Mouse (Mus musculus) heart, postnatal 10 days (tissue): ENCODE results near the gene Camta1. TPM values are rescaled to one million over a fixed set of nuclear protein-coding genes. Genes with fewer than 3 reads are reported as not detected.
"Not testable (repeated sequence)": the region's sequence is repeated elsewhere in the genome, so short reads cannot be mapped to it uniquely, and the experiment has no call there.

Experiments
- DNase-seq, 2 experiments: peaks; one replicate each; pipeline ENCODE4 v3.0.0; 2021
- intact Hi-C: fragments of 180-260 bp; cut with DNase I; formaldehyde crosslinking; loops from one replicate; pipeline ENCODE4 v1.15.1; 2025
- total RNA-seq, 2 experiments: library from RNA; stranded (reverse); gene quantifications; 2 replicates each; pipeline ENCODE4 v1.2.3; 2021

Camta1 gene
- total RNA-seq, 2 experiments from 2014 or later: 180 to 183 TPM

DNA sequence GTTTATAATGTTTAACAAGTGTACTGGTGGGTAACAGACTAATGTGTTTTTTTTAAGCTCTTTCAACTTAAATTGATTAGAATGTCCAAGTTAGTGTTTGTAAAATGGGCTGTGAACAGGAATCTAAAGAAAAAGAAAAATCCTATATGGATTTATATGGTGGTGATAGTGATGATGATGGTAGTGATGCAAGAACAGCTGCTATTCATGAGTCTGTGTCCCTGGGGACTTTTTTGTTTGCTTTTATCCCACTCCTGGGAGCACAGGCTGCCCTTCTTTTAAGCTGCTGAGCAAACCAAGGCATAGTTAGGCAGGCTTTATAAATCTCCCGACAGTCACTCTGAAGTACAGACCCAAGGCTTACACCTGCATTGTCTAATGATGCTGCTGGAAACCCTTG, 928.2 kb downstream of the Camta1 start:
- intact Hi-C loops: no loop called here
- DNase-seq: no peak

GRCm38 (mm10) chr4:150927789-150928188, 933.9 kb downstream of the Camta1 start:
- DNase-seq: no peak
- intact Hi-C loops: no loop called here

DNA sequence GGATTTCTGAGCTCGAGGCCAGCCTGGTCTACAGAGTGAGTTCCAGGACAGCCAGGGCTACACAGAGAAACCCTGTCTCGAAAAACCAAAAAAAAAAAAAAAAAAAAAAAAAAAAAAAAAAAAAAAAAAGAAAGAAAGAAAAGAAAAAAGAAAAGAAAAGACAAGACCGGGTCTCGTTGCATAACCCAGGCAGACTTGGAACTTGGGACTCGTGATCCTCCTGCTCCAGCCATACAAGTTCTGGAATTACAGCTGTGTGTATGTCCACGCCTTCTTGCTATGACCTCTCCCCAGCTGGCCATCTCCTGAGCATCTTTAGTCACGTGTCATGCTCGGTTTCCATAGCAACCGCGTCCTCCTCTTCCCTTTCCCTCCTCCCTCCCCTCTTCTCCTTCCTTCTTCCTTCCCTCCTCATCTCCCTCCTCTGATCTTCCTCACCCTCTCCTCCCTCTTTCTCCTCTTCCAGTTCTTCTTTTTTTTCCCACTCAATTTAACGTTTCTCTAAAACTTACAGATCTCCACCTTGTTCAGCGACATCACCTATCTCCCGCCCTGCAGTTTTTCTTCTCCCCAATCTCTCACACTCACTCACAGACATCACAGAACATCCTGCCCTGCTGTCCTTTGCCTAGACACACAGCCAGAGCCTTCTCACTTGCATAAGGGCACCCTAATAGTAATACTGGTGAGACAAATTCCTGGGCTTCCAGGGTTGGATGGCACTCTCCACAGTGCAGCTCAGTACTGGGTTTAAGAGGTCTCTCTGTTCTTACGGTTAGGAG, 934.6 kb downstream of the Camta1 start:
- intact Hi-C loops: no loop called here
- no peak for DNase-seq

- no peak for DNase-seq
- intact Hi-C loops: no loop called here
Measured at GRCm38 (mm10) chr4:150925923-150926322, 935.8 kb downstream of the Camta1 start.

DNA sequence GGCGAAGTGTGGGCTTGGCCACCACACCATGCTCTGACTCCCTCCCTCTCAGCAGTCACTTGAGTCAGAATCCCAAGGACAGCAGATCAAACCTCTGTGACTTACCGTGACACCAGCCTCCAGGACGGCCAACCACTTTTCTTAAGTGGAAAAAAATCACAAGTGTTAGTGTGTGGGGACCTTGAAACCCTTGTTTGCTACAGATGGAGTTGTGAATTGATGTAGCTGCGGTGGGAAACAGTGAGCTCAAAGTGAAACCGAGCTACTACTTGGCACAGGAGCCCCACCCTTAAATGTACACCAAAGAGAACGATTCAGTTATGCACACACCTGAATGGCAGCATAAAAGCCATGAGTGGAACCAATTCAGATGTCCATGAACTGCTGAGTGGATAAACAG, 936.7 kb downstream of the Camta1 start:
- DNase-seq: no peak
- intact Hi-C loops: no loop called here

DNA sequence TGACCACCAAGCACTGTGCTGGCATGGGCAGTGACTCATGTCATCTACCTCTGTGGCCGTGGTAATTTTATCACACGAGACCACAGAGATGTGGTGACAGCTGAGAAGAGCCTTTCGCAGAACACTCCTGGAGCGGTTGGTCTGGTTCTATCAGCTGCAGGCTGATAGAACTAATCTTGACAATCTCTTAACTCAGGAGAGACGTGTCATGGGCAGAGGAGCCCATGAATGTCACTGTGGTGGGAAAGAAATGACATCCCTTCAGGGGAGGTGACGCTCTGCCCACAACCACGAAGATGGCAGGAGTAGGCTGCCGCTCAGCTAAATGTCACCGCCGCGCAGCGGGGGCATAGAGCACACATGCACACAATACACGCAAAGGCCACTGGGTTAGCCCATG, 937.4 kb downstream of the Camta1 start:
- DNase-seq: no peak

DNA sequence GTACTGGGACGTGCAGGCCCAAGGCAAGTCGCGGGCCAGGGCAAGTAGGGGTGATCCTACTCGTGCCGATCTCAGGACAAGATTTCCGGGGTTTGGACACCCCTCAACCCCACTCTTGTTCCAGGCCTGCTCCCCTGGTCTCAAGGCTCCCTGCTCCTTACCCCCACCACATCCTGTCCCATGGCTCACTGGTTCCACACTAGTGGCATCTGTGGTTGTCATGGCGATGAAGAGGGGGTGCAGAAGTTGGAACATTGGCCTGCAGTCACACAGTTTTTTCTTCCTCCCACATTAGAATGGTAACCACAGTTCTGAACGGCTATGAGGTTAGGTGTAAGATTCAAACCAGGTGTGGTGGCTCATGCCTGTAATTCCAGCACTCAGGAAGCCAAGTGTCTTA, 940.5 kb downstream of the Camta1 start:
- intact Hi-C loops: no loop called here
- no peak for DNase-seq

More for the DNA sequence above, 937.4 kb downstream of the Camta1 start:
- intact Hi-C loops: no loop called here

DNA sequence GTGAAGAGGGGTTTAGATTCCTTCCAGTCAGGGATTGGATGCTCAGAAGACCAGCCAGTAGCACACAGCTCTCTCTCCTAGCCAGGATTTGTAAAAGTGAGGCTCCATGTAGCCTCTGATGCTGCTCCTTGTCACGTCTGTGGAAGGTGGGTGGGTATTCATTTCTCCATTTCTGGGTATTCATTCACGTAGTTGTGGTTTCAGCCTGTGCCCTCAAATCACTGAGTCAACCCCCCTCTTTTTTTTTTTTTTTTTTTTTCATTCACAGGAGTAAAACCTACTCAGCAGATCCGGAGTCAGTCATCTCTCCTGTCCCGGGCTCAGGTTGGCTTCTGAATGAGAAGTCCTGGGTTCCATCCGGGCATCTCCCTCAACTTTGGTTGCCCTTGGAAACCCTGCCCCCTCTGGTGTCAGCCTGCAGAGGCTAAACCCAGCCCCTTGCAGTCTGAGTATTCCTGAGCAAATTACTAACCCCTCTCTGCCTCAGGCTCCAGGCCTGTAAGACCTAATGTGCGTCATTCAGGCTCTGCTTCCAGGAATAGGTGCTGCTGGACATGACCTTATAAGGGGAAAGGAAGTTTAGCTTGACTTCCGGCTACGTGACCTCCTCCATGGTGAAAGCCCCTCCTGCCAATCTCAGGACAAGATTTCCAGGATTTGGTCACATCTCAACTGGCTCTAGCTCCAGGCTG, 944.2 kb downstream of the Camta1 start:
- no peak for DNase-seq
- intact Hi-C loops: loop anchor here (5.0 kb wide), 1 partner anchor 45 kb away; no protein-coding TSS in a partner anchor

DNA sequence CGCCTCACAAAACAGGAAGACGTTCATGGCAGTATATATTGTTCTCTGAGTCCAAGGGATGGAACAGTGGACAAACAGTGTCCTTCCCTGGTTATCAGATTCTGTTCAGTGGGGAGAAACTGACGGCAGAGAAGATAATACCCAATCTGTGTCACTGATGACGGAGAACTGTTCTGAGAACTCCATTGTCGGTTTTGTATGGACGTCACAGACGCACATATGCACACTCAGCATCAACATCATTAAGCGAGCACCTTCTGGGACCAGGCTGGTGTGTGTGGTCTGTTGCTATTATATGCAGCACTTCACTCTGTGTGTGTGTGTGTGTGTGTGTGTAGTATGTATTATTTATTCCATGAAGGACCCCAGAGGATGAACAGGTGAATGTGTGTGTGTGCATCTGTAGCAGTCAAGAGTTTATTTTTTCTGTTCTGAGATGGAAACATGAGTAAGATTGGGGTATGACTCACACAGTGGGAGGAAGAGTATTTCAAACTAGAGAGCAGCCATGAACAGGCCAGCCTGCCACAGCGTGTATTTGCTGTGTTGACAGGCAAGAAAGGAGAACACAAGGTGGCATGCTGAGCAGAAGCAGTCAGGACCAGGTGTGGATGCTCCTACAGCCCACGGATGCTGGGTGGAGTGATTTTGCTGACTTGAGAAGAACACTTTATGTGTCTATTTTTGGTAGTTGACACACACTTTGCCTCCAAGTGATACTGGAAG, 946.3 kb downstream of the Camta1 start:
- no peak for DNase-seq
- intact Hi-C loops: loop anchor here (5.0 kb wide), 1 partner anchor 47 kb away; no protein-coding TSS in a partner anchor

DNA sequence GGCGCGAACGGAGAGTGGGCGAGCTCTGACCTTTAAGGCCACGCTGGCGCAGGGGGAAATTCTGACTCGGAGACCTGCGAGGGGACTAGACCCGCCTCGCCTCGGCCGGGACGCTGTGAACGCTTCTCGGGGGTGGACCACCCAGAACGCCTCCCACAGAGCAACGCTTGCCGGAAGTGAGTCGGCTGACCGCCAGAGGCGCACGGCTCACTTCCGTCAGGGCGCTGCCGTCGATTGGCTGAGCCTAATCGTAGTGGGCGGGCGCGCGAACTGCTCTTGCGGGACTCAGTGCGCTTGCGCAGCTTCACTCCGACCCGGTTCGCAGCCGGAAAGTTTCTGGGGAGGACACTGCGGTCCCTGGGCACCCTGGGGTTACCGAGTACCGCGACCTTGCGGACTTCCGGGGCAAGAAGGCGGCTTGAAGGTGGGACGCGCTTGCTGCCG, 947.4 kb downstream of the Camta1 start, which contains the start of the genes Park7 and Tnfrsf9:
TSS of gene Park7 (minus strand) at position 148 of the 444 bp plus-strand sequence.
TSS of gene Tnfrsf9 (plus strand) at position 273 of the 444 bp plus-strand sequence.
- peak; percentile 98 for DNase-seq
- intact Hi-C loops: no loop called here

DNA sequence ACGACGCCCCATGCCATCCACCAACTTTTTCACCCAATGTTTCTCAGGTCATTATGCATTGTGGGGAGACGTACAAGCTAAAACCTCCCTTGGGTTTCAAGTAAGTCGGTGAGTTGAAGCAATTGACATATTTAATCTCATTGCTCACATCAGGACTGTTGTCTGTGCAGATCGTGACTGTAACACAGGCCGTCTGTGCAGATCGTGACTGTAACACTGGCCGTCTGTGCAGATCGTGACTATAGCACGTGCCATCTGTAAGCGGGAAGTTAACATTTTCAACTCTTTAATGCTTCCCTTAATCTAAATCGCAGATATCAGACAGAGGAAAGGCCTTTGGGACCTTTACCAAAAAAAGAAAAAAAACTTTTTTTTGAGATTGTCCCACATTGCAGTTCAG, 947.9 kb downstream of the Camta1 start:
- DNase-seq: no peak
- intact Hi-C loops: no loop called here

DNA sequence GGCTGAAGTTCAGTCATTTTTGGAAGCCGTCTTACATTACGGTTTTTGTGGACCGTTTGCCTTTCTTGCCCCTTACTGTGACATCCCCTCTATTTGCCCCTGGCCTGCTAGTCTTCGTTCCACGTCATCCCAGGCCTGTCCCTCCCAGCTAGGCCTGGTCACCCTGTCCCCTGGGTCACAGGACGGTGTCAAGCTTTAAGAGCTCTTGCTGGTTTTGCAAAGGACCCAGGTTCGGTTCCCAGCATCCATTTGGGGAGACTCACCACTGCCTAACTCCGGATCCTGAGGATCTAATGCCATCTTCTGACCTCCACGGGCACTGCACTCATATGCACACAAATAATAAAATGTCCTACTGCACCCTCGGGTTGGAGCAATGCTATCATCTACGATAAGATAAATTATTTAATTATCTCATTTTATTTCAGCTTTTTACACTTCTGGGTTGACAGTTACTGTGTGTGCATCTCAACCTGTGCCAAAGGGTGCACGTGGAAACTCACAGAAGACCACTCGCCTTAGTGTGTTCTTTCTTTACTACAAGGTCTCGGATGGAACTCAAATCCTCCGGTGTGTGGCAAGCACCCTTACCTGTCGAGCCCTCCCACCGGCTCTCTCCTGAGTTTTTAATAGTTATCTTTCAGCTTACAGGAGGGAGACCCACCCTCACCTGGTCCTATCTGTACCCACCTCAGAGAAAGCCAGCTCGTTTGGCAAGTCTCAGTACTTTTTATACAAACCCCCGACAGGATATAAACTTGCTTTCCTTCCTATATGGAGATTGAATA, 951.3 kb downstream of the Camta1 start:
- DNase-seq: no peak
- intact Hi-C loops: no loop called here

- intact Hi-C loops: no loop called here
- DNase-seq: peak; percentile 99 to 100
Measured at GRCm38 (mm10) chr4:150909451-150910156, 952.1 kb downstream of the Camta1 start.

DNA sequence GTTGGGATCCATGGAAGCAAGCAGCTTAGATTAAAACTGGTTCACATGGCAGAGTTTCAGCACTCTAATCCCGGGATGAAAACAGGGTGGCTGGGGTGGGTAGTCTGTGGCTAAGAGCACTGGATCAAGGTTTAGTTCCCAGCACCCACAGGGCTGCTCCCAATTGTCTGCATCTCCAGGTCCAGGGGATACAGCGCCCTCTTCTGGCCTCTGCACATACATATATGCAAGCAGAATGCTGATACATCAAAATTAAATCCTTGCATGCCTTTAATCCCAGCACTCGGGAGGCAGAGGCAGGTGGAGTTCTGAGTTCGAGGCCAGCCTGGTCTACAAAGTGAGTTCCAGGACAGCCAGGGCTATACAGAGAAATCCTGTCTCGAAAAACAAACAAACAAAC, 953.2 kb downstream of the Camta1 start:
- intact Hi-C loops, DNase-seq: not testable (repeated sequence)

GRCm38 (mm10) chr4:150907099-150907498, 954.6 kb downstream of the Camta1 start:
- no peak for DNase-seq
- intact Hi-C loops: no loop called here

DNA sequence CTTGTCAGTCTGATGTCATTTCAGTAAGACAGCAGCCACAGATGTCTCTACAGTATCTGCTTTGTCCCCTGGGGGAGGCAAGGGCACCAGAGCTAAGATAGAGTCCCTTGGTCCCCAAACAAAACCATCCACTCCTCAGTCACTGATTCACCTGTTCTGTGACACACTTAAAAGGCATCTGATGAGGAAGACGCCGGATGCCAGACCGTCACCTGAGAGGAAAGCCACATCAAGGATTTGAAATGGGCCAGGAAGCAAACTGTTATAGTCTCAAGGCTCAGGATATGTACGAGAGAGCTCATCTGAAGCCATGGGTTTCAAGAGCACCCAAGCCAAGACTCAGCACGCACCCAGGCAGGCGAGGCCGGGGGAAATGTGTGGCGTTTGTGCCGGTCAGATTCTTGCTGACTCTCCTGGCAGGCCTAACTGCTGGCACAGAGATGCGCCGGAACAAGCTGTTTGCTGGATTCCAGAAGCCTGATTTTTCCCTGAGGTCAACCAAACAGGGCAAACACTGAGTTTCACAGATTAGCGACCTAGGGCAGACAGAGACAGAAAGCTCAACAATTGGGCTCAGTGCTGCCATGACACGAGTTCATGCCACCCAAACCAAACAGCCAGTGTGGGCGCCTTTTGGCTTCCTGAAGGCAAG, 958.5 kb downstream of the Camta1 start:
- no peak for DNase-seq
- intact Hi-C loops: no loop called here

GRCm38 (mm10) chr4:150902062-150902461, 959.6 kb downstream of the Camta1 start:
- DNase-seq: peak; percentile 59 to 70

DNA sequence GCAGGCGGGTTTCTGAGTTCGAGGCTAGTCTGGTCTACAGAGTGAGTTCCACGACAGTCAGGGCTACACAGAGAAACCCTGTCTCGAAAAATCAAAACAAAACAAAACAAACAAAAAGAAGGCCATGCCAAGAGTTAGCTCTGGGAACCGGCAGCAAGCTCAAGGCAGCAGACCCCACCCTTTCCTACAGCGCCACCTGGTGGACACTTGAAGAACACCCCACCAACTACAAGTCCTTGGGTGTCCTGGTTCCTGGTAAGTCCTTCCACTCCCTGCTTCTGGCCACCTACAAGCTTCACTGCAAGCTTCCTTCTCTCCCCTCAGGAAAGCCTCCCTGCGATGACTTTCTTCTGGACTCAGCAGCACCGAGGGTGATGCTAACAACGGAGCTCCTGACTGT, 960.0 kb downstream of the Camta1 start:
- peak; percentile 83 to 91 for DNase-seq
- intact Hi-C loops: loop anchor here (1.0 to 2.0 kb wide), 2 partner anchors 63 to 245 kb away; no protein-coding TSS in a partner anchor

More at GRCm38 (mm10) chr4:150902062-150902461, 959.6 kb downstream of the Camta1 start:
- intact Hi-C loops: no loop called here

DNA sequence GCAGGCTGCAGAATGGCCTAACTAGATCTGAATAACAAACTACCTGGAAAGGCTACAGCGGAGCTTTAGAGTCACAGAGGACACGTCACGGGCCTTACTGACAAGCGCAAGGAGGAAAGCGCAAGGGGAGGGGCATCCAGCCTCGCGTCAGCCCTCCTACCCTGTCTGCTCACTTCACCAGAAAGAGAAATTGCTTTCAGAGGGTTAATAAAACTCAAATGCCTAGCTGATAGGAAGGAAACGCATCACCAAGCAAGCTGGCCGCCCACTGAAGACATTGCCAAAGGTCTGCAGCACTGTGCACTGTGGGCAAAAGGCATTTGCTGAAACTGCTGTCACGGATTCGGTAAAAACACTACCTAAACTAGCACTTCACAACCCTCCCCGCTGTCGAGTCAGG, 961.2 kb downstream of the Camta1 start:
- intact Hi-C loops: loop anchor here (2.0 kb wide), 1 partner anchor 64 kb away; no protein-coding TSS in a partner anchor
- no peak for DNase-seq
